Mouse (Mus musculus) heart, embryonic 15.5 days (tissue): ENCODE results near the gene 1700008O03Rik. TPM values are rescaled to one million over a fixed set of nuclear protein-coding genes. Genes with fewer than 3 reads are reported as not detected.

Experiments used
- ATAC-seq: fragments of 200-750 bp; cut with Nextera tagmentation; replicated peaks from 2 replicates; pipeline ENCODE4 v1.8.0; 2017; ENCODE audit warnings: low read depth, moderate TSS enrichment; ENCODE audit not compliant: insufficient number of reproducible peaks, insufficient read depth, low FRiP score
- H3K27ac ChIP-seq: fragments of 300-500 bp; sonication (generic); 2 replicates; pipeline ENCODE4 v1.5.1; 2015; ENCODE audit warnings: mild to moderate bottlenecking, inconsistent platforms
- H3K27me3 ChIP-seq: fragments of 300-500 bp; sonication (generic); 2 replicates; pipeline ENCODE4 v1.6.1; 2015; ENCODE audit warnings: inconsistent platforms
- H3K36me3 ChIP-seq: fragments of 300-500 bp; sonication (generic); 2 replicates; pipeline ENCODE4 v1.6.1; 2015; ENCODE audit warnings: mild to moderate bottlenecking, inconsistent platforms
- H3K4me1 ChIP-seq: fragments of 300-500 bp; sonication (generic); replicated peaks from 2 replicates; pipeline ENCODE4 v1.6.1; 2015; ENCODE audit warnings: inconsistent platforms
- H3K4me2 ChIP-seq: fragments of 300-500 bp; sonication (generic); 2 replicates; pipeline ENCODE4 v1.6.1; 2015; ENCODE audit warnings: inconsistent platforms, mild to moderate bottlenecking, moderate library complexity
- H3K4me3 ChIP-seq: fragments of 300-500 bp; sonication (generic); 2 replicates; pipeline ENCODE4 v1.5.1; 2015; ENCODE audit warnings: mild to moderate bottlenecking, inconsistent platforms
- H3K9ac ChIP-seq: fragments of 300-500 bp; sonication (generic); 2 replicates; pipeline ENCODE4 v1.6.1; 2015; ENCODE audit warnings: mild to moderate bottlenecking, inconsistent platforms
- H3K9me3 ChIP-seq: fragments of 300-500 bp; sonication (generic); replicated peaks from 2 replicates; pipeline ENCODE4 v1.6.1; 2016; ENCODE audit warnings: inconsistent platforms
- WGBS: fragments of 180-500 bp; shearing (Covaris S2); methylation state at CpG from one replicate; pipeline ENCODE4 v1.1.7; 2015; ENCODE audit warnings: mixed read lengths; 5-methylcytosine and 5-hydroxymethylcytosine counted together
- polyA plus RNA-seq: library from polyadenylated mRNA; unstranded; fragments of >200 nt; fragmentation: Nextera tagmentation; extraction: Ambion mirVana; gene quantifications from 2 replicates; pipeline ENCODE4 v1.2.1, GENCODE M21; 2015

1700008O03Rik gene
- polyA plus RNA-seq, 1 experiment from 2014 or later = 0.13 TPM

DNA sequence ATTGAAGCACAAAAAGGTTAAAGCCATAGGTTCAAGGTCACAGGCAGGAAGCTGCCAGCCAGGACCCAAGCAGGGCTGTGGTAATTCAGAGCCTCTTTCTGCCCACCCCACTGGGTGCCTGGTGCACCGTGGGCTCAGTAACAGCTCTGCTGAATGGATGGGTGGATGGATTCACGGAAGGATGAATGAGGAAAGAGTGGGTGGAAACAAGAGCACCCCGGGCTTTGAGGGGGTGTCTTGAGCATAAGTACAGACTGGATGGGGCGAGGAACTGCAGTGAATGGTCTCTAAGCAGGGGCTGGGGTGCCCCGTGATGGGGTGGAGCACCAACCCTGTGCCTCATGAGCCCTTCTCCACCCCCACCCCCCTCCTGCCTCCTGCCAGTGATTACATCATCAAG, 43.9 kb downstream of the 1700008O03Rik start:
- Histone ChIP-seq H3K4me1 (peaks cover 12% of the 10 kb centered on the region), H3K27me3 (peaks cover 86% of the 10 kb centered on the region), H3K9me3 (no peaks in the 10 kb centered on the region), H3K27ac (no peak overlapping the region), H3K4me2 (no peak overlapping the region), H3K36me3 (no peaks in the 10 kb centered on the region), H3K4me3 (no peak overlapping the region), H3K9ac (no peak overlapping the region)
- WGBS = 63% methylated on average over 5 of the region's 5 CpGs
- no peak for ATAC-seq

DNA sequence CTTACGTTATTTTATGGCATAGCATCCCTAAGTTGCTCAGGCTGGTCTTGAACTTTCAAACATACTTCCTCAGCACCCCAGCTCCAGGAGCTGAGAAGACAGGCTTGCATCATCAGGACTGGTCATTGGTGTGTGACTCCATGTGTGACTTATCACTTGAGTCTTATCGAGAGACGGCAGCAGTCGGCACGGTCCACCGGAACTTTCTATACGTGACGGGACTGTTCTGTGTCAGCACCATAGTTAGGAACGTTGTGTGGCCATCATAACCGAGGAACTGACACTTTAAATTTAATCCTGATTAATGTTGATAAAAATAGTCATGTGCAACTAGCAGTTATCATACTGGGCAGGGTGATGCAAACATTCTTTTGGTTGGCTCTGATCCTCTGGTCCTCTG, 44.5 kb downstream of the 1700008O03Rik start:
- peaks cover 88% of the 10 kb centered on the region for H3K27me3 ChIP-seq
- H3K9me3 ChIP-seq = no peaks in the 10 kb centered on the region
- no peaks in the 10 kb centered on the region for H3K36me3 ChIP-seq
- no peak overlapping the region for H3K4me2 ChIP-seq
- 64% methylated on average over 10 of the region's 10 CpGs for WGBS
- ATAC-seq = no peak
- H3K4me3 ChIP-seq = no peak overlapping the region
- H3K27ac ChIP-seq = no peak overlapping the region
- no peak overlapping the region for H3K9ac ChIP-seq
- peaks cover 12% of the 10 kb centered on the region for H3K4me1 ChIP-seq

DNA sequence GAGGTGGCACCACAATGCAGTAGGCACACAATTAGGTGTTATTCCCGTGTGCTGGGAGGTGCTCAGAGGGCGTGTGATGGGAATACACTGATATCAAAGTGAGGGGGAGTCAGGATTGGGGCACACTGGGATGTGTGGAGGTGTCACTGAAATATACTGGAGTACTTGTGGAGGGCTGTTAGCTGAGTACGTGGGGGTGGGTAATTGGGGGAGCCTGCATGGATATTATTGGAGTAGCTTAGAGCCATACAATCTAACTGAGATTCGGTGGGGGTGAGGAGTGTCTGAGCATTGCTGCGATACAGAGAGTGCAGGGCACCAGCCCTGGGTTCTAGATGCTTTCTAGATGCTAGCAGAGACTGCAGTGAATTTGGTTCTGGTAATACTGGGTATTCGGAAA, 45.4 kb downstream of the 1700008O03Rik start:
- WGBS = 57% methylated on average over 6 of the region's 6 CpGs
- Histone ChIP-seq H3K27ac (no peak overlapping the region), H3K4me1 (peaks cover 20% of the 10 kb centered on the region), H3K9ac (no peak overlapping the region), H3K27me3 (peaks cover 88% of the 10 kb centered on the region), H3K4me3 (no peak overlapping the region), H3K9me3 (no peaks in the 10 kb centered on the region), H3K4me2 (no peak overlapping the region), H3K36me3 (no peaks in the 10 kb centered on the region)
- no peak for ATAC-seq

DNA sequence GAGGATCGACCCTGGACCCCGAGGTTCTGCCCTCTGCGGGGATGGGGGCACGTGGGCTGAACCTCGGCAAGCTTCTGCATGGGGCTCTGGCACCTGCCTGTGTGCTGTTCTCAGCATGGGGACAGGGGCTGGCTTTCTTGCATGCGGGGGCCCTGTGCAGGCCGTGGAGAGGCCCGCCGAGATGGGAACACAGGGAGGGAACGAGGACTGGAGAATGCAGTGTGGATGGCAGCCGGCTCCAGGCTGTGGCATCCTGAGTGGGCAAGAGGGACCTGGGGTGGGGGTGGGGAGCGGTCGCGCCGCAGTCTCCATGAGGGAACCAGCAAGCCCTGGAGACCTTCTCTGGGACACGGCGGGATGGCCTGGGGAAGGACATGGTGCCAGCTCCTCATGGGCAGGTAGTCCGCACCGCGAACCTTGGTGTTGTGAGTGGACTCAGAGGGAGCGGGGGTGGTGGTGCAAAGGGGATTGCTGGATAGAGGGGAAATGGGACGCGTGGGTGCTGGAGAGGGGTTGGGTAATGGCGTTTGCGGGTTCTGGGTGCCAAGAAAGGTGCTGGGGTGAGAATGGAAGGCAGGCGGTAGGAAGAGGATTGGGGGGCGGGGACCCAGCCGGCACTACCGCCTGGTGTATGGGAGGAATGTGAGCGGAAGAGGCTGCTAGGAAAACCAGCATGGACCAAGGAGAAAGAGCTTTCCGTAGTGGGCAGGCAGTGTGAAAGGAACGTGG, 48.3 kb downstream of the 1700008O03Rik start:
- Histone ChIP-seq H3K27me3 (peaks cover 91% of the 10 kb centered on the region), H3K4me1 (peaks cover 12% of the 10 kb centered on the region), H3K4me3 (no peak overlapping the region), H3K4me2 (no peak overlapping the region), H3K27ac (no peak overlapping the region), H3K36me3 (no peaks in the 10 kb centered on the region), H3K9me3 (no peaks in the 10 kb centered on the region), H3K9ac (no peak overlapping the region)
- ATAC-seq = no peak
- WGBS = 5% methylated on average over 32 of the region's 32 CpGs

DNA sequence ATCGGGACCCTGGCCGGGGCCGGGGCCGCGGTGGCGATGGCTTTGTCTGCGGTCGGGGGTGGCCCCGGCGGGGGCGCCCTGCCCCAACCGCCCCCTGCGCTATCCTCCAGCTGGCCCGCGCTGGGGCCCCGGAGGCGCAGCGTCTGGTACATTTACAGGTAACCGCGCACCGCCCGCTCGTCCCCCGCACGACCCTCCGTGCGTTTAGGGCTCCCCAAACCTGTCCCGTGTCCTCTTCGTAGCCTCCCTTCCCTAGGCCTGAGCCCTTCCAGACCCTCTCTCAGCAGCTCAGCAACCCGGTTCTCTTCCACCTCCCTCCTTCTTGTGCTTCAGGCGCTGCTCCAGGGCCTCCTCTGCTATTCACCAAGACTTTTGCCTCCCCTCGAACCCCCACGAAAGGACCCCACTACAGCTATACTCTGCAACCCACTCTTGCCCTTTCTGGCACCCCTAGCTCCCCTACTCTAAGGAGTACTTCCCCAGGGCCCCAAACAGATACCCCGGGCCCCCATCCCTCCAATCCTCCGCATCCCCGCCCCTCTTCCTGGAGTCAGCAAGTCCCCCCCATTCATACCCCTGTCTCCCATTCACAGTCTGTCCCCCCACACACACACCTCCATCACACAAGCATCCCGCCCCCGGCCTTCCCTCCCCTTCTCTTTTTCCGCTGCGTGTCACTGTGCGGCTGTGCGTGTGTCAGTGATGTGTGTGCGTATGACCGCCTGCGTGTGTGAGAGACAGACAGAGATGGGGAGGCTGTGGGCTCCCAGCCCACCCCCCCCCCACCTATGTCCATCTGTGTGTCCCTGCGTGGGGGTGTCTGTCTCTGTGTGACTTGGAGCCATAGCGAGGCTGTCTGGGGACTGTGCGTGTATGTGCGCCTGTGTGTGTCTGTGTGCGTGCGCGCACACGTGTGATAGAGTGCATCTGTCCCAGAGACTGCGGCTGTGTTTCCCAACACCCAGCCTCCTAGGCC, 49.3 kb downstream of the 1700008O03Rik start:
- Histone ChIP-seq H3K27me3 (peaks cover 85% of the 10 kb centered on the region), H3K9me3 (no peaks in the 10 kb centered on the region), H3K9ac (no peak overlapping the region), H3K4me3 (peak overlapping the region; percentile 41), H3K36me3 (no peaks in the 10 kb centered on the region), H3K4me1 (peaks cover 9% of the 10 kb centered on the region), H3K4me2 (peak overlapping the region; percentile 65), H3K27ac (no peak overlapping the region)
- ATAC-seq = no peak
- 4% methylated on average over 43 of the region's 54 CpGs for WGBS

DNA sequence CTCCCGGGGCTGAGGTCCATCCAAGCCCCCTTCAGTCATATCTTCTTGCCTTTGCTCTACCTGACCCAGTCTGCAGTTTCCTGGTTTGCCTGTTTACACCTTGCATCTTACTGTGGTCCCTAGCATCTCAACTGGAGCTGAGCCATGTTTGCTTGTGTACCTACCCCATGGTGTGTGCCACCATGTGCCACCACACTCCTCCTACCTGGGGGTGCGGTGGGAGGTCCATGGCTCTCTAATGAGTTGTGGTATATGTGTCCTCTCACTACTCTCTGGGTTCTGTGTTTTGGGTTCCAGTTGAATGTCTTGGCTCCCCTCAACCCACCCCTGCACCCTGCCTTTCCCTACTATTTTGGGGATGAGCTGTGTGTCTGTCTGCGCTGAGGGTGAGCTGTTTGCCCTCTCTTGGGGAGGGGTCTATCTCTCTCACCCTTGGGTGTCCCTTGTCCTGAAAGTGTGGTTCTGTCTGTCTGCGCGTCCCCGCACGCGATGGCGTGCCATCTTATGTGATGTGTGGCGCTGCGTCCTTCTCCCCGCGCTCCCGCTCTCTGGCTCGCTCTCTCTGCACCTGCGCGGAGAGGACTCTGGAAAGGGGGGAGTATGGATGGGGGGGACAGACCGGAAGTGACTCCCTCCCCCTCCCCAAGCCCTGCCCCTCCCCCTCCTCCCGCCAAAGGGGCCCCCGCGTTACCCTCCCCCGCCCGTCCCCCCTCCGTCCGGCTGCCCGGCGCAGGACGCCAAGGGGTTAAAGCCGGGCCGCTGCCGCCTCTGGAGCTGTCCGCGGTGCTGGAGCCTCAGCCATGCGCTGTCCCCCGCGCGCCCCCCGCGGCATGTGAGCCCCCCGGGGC, 50.4 kb downstream of the 1700008O03Rik start:
- peak overlapping the region; percentile 65 for H3K4me2 ChIP-seq
- H3K4me1 ChIP-seq = peaks cover 9% of the 10 kb centered on the region
- no peaks in the 10 kb centered on the region for H3K36me3 ChIP-seq
- H3K9ac ChIP-seq = no peak overlapping the region
- WGBS = 7% methylated on average over 23 of the region's 40 CpGs
- H3K4me3 ChIP-seq = peak overlapping the region; percentile 41
- peak; percentile 44; the same call in 1 of the 2 replicates for ATAC-seq
- H3K27me3 ChIP-seq = peaks cover 82% of the 10 kb centered on the region
- no peak overlapping the region for H3K27ac ChIP-seq
- no peaks in the 10 kb centered on the region for H3K9me3 ChIP-seq

DNA sequence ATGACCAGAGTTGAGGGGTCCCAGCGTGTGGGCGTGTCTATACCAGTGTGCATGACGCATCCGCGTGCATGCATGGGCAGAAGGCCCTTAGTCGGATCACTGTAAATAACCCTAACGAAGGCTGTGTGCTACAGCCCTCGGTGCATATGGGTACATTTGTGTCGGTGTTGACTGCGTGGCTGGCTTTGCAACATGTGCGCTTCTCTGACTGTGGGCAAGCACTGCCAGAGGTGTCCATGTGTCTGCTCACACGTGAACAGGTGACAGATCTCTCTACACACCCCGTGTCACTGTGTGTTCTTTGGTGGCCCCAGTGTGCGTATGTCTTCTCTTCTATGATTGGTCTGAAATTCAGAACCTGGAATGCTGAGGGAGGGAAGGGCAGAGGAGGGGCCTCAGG, 51.5 kb downstream of the 1700008O03Rik start:
- ATAC-seq = no peak
- no peak overlapping the region for H3K4me3 ChIP-seq
- WGBS = 52% methylated on average over 14 of the region's 14 CpGs

DNA sequence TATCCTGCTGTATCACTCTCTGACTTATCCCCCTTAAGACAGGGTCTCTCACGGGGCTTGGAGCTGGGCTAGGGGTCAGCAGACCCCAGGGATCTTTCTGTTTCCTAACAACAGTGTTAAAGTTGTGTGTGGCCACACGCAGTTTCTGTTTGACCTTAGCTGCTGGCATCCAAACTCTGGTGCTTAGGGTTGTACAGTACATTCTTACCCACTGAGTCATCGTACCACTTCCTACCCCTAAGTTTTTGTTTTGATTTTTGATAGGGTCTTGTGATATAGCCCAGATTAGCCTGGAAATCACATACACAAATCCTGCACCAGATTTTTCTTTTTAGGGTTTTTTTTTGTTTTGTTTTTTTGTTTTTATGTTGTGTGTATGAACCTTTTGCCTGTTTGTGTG, 53.3 kb downstream of the 1700008O03Rik start:
- H3K9ac ChIP-seq = no peak overlapping the region
- no peak overlapping the region for H3K4me3 ChIP-seq
- H3K36me3 ChIP-seq = no peaks in the 10 kb centered on the region
- no peak overlapping the region for H3K4me2 ChIP-seq
- WGBS = 41% methylated on average over 3 of the region's 3 CpGs
- peaks cover 9% of the 10 kb centered on the region for H3K4me1 ChIP-seq
- H3K27ac ChIP-seq = no peak overlapping the region
- peaks cover 75% of the 10 kb centered on the region for H3K27me3 ChIP-seq
- H3K9me3 ChIP-seq = no peaks in the 10 kb centered on the region
- no peak for ATAC-seq

More for the DNA sequence above, 51.5 kb downstream of the 1700008O03Rik start:
- H3K9ac ChIP-seq = no peak overlapping the region
- peaks cover 9% of the 10 kb centered on the region for H3K4me1 ChIP-seq
- no peak overlapping the region for H3K4me2 ChIP-seq
- no peaks in the 10 kb centered on the region for H3K36me3 ChIP-seq
- no peak overlapping the region for H3K27ac ChIP-seq
- no peaks in the 10 kb centered on the region for H3K9me3 ChIP-seq
- peaks cover 80% of the 10 kb centered on the region for H3K27me3 ChIP-seq

DNA sequence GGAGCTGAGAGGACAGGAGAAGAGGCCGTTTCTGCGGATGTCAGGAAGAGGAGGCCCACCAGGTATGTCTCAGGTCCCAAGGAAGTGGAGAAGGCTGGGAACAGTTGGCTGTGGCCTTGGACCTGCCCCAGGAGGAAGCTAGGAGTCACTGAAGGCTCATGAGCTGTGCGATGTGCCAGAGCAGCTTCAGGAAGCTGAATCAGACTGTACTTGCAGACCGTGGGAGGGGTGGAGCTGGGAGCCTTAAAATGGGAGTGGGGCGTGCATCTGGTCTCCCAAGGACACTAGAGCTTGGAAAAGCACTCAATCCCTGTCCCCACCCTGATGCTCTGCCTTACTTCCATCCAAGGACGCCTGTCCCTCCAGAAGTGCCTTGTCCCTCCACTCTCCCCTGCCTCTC, 59.0 kb downstream of the 1700008O03Rik start:
- H3K4me1 ChIP-seq = no peaks in the 10 kb centered on the region
- H3K27ac ChIP-seq = no peak overlapping the region
- no peaks in the 10 kb centered on the region for H3K36me3 ChIP-seq
- no peak overlapping the region for H3K9ac ChIP-seq
- ATAC-seq = no peak
- H3K9me3 ChIP-seq = no peaks in the 10 kb centered on the region
- no peak overlapping the region for H3K4me3 ChIP-seq
- H3K4me2 ChIP-seq = no peak overlapping the region
- WGBS = 45% methylated on average over 6 of the region's 6 CpGs
- H3K27me3 ChIP-seq = peaks cover 52% of the 10 kb centered on the region

DNA sequence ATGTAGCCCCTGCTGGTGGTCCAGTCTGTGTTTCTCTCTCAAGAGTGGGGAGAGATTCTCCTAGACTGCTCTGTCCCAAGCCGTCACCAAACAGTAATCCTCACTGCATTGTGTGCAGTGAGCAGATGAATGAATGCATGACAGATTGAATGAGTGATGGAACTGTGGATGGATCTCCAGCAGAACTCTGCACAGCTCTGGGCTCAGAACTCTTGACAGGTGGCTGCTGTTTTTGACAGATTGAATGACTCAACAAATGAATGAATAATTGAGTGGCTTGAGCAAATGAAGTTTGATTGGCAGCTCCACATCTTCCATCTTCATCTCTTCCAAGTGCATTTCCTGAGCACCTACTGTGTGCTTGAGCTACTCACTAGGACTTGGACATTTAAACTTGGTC, 63.3 kb downstream of the 1700008O03Rik start:
- H3K9ac ChIP-seq = no peak overlapping the region
- no peak for ATAC-seq

DNA sequence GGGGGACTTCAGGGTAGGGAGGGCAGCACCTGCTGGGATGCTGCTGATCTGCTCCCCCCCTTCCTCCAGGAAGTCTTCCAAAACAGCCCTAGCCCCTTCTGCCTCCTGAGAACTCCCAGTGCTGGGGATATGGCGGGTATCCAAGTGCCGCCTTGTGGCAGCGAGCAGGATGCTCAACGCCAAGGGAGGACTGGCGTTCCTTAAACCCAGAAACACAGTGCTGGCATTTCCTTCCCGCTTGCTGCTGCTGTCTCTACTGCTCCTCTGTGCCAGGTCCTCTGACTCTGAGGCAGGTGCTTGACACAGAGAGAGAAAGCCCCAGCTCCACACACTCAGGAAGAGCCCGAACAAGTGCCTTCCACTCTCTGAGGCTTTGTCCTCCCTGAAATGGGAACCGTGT, 64.7 kb downstream of the 1700008O03Rik start:
- H3K27me3 ChIP-seq = peaks cover 22% of the 10 kb centered on the region
- H3K4me3 ChIP-seq = no peak overlapping the region
- no peak overlapping the region for H3K9ac ChIP-seq
- H3K4me1 ChIP-seq = no peaks in the 10 kb centered on the region
- no peak for ATAC-seq
- no peak overlapping the region for H3K4me2 ChIP-seq
- no peaks in the 10 kb centered on the region for H3K9me3 ChIP-seq
- WGBS = 42% methylated on average over 8 of the region's 8 CpGs
- H3K27ac ChIP-seq = no peak overlapping the region
- no peaks in the 10 kb centered on the region for H3K36me3 ChIP-seq

More for the DNA sequence above, 63.3 kb downstream of the 1700008O03Rik start:
- Histone ChIP-seq H3K27me3 (peaks cover 27% of the 10 kb centered on the region), H3K4me2 (no peak overlapping the region), H3K9me3 (no peaks in the 10 kb centered on the region), H3K36me3 (no peaks in the 10 kb centered on the region), H3K4me3 (no peak overlapping the region), H3K27ac (no peak overlapping the region), H3K4me1 (no peaks in the 10 kb centered on the region)
- 90% methylated on average over 1 of the region's 1 CpGs for WGBS
